Mouse (Mus musculus) adrenal gland, adult 2 months (tissue): Measurements from ENCODE around the gene Btbd35f19. TPM values are rescaled to one million over a fixed set of nuclear protein-coding genes. Genes with fewer than 3 reads are reported as not detected.
"Not testable (repeated sequence)": the region's sequence is repeated elsewhere in the genome, so short reads cannot be mapped to it uniquely, and the experiment has no call there.

Experiments
- DNase-seq: peaks from one replicate; pipeline ENCODE4 v3.0.0; 2021
- long read RNA-seq: library from polyadenylated mRNA; stranded (forward); transcript quantifications from one replicate; pipeline ENCODE4 v2.0.0, GENCODE M21; 2021
- polyA plus RNA-seq: library from polyadenylated mRNA; depleted of rRNA; stranded (reverse); fragments of >200 nt; gene quantifications from 2 replicates; pipeline ENCODE4 v1.2.3, GENCODE M21; 2012; rRNA removed
- total RNA-seq, 2 experiments: library from RNA; stranded (reverse); gene quantifications; 2 replicates each; pipeline ENCODE4 v1.2.3; 2021

Btbd35f19 gene
- not detected for total RNA-seq
- not detected in 2 replicates for polyA plus RNA-seq
- long read RNA-seq: 0 reads

GRCm38 (mm10) chrX:31383818-31384217, at the start of gene Btbd35f19:
Btbd35f19 (minus strand) TSS chrX:31383918.
- not testable (repeated sequence) for DNase-seq

GRCm38 (mm10) chrX:31341924-31342323, 41.8 kb downstream of the Btbd35f19 start:
- peak; percentile 1 for DNase-seq

- DNase-seq: not testable (repeated sequence)
Observed at GRCm38 (mm10) chrX:31336154-31336553, 47.6 kb downstream of the Btbd35f19 start, which contains the start of gene Btbd35f26. Btbd35f26 (plus strand) TSS chrX:31336454.

Other genes starting within 250 kb of the Btbd35f19 start
- gene Spin2f, start 130.0 kb downstream of the Btbd35f19 start, total RNA-seq: not detected
- not detected in 2 replicates for gene Spin2f, start 130.0 kb downstream of the Btbd35f19 start, polyA plus RNA-seq
- gene Btbd35f26, start 47.5 kb downstream of the Btbd35f19 start, total RNA-seq: not detected
- not detected in 2 replicates for gene Btbd35f26, start 47.5 kb downstream of the Btbd35f19 start, polyA plus RNA-seq
- gene Gm21883, start 190.4 kb upstream of the Btbd35f19 start, total RNA-seq: not detected
- gene Gm21883, start 190.4 kb upstream of the Btbd35f19 start, polyA plus RNA-seq: not detected in 2 replicates
- not detected for gene Spin2e, start 235.0 kb upstream of the Btbd35f19 start, total RNA-seq
- not detected in 2 replicates for gene Spin2e, start 235.0 kb upstream of the Btbd35f19 start, polyA plus RNA-seq